Mouse (Mus musculus) MEL-GATA-1-ER (cell line): ENCODE measurements around the gene Akap13.
"Not testable (repeated sequence)": the region's sequence is repeated elsewhere in the genome, so short reads cannot be mapped to it uniquely, and the experiment has no call there.

Experiments
- DNase-seq: peaks from one replicate; pipeline ENCODE4 v3.0.0-alpha.2; 2012; ENCODE audit warnings: low read depth; ENCODE audit errors: extremely low read depth

Akap13 gene

GRCm38 (mm10) chr7:75755861-75756449 is 300.6 kb downstream of the Akap13 start:
- DNase-seq = no peak

GRCm38 (mm10) chr7:75759992-75760514 is 304.7 kb downstream of the Akap13 start:
- no peak for DNase-seq

- not testable (repeated sequence) for DNase-seq
These were observed 305.5 kb downstream of the Akap13 start for GRCm38 (mm10) chr7:75760661-75761319.

- not testable (repeated sequence) for DNase-seq
These were observed 306.9 kb downstream of the Akap13 start for GRCm38 (mm10) chr7:75762225-75762624.

- not testable (repeated sequence) for DNase-seq
These were observed 311.9 kb downstream of the Akap13 start for GRCm38 (mm10) chr7:75767080-75767769.

GRCm38 (mm10) chr7:75768169-75768568 is 312.8 kb downstream of the Akap13 start:
- DNase-seq = no peak

- no peak for DNase-seq
These were observed 314.6 kb downstream of the Akap13 start for GRCm38 (mm10) chr7:75769909-75770308.

- DNase-seq = not testable (repeated sequence)
These were observed 319.1 kb downstream of the Akap13 start for GRCm38 (mm10) chr7:75774095-75775078.

- DNase-seq = no peak
These were observed 322.7 kb downstream of the Akap13 start for GRCm38 (mm10) chr7:75778053-75778452.

- DNase-seq = no peak
These were observed 325.5 kb downstream of the Akap13 start for GRCm38 (mm10) chr7:75780812-75781211.

- DNase-seq = no peak
These were observed 326.1 kb downstream of the Akap13 start for GRCm38 (mm10) chr7:75781298-75781947.

GRCm38 (mm10) chr7:75781948-75782722 is 326.8 kb downstream of the Akap13 start:
- peak; percentile 72 for DNase-seq

GRCm38 (mm10) chr7:75782723-75783011 is 327.3 kb downstream of the Akap13 start:
- DNase-seq = no peak

GRCm38 (mm10) chr7:75785388-75786328 is 330.3 kb downstream of the Akap13 start:
- no peak for DNase-seq

GRCm38 (mm10) chr7:75786812-75787211 is 331.5 kb downstream of the Akap13 start:
- DNase-seq = no peak

- no peak for DNase-seq
These were observed 332.0 kb downstream of the Akap13 start for GRCm38 (mm10) chr7:75787371-75787770.

- not testable (repeated sequence) for DNase-seq
These were observed 332.9 kb downstream of the Akap13 start for GRCm38 (mm10) chr7:75788069-75788800.

GRCm38 (mm10) chr7:75788801-75789135 is 333.4 kb downstream of the Akap13 start:
- not testable (repeated sequence) for DNase-seq
